Mouse (Mus musculus): ENCODE measurements around the gene F11r.
"Not testable (repeated sequence)": the region's sequence is repeated elsewhere in the genome, so short reads cannot be mapped to it uniquely, and the experiment has no call there.

The F11r gene

GRCm38 (mm10) chr1:171470896-171471295 is 33.6 kb downstream of the F11r start:
- peak; percentile 70 for DNase-seq (ENCODE audit: low read depth)

GRCm38 (mm10) chr1:171471452-171471851 is 34.1 kb downstream of the F11r start:
- DNase-seq (ENCODE audit: low read depth), result no peak

GRCm38 (mm10) chr1:171471941-171472340 is 34.6 kb downstream of the F11r start:
- DNase-seq (ENCODE audit: low read depth), result not testable (repeated sequence)

- no peak for DNase-seq (ENCODE audit: low read depth)
Observed at GRCm38 (mm10) chr1:171473506-171473905, 36.2 kb downstream of the F11r start.

- no peak for DNase-seq (ENCODE audit: low read depth)
Observed at GRCm38 (mm10) chr1:171473920-171474640, 36.7 kb downstream of the F11r start.

- DNase-seq (ENCODE audit: low read depth), result no peak
Observed at GRCm38 (mm10) chr1:171477123-171477522, 39.8 kb downstream of the F11r start.

- no peak for DNase-seq (ENCODE audit: low read depth)
Observed at GRCm38 (mm10) chr1:171477758-171478545, 40.6 kb downstream of the F11r start.

- peak; percentile 44 for DNase-seq (ENCODE audit: low read depth)
Observed at GRCm38 (mm10) chr1:171478968-171479367, 41.6 kb downstream of the F11r start.

- no peak for DNase-seq (ENCODE audit: low read depth)
Observed at GRCm38 (mm10) chr1:171494241-171494640, 56.9 kb downstream of the F11r start.

- no peak for DNase-seq (ENCODE audit: low read depth)
Observed at GRCm38 (mm10) chr1:171495371-171495770, 58.0 kb downstream of the F11r start.

GRCm38 (mm10) chr1:171499856-171500255 is 62.5 kb downstream of the F11r start:
- no peak for DNase-seq (ENCODE audit: low read depth)

- DNase-seq (ENCODE audit: low read depth), result no peak
Observed at GRCm38 (mm10) chr1:171501016-171501610, 63.8 kb downstream of the F11r start.

- DNase-seq (ENCODE audit: low read depth), result peak; percentile 15
Observed at GRCm38 (mm10) chr1:171501636-171502080, 64.3 kb downstream of the F11r start.

- peak; percentile 80 for DNase-seq (ENCODE audit: low read depth)
Observed at GRCm38 (mm10) chr1:171502388-171503249, 65.3 kb downstream of the F11r start.

- DNase-seq (ENCODE audit: low read depth), result peak; percentile 83
Observed at GRCm38 (mm10) chr1:171503250-171503591, 65.9 kb downstream of the F11r start, which contains the start of gene Alyref2. Gene Alyref2 (plus strand): TSS chr1:171503478.

- DNase-seq (ENCODE audit: low read depth), result peak; percentile 15
Observed at GRCm38 (mm10) chr1:171503592-171504291, 66.4 kb downstream of the F11r start.

- DNase-seq (ENCODE audit: low read depth), result no peak
Observed at GRCm38 (mm10) chr1:171504586-171504985, 67.3 kb downstream of the F11r start.

GRCm38 (mm10) chr1:171513234-171513633 is 75.9 kb downstream of the F11r start:
- no peak for DNase-seq (ENCODE audit: low read depth)

GRCm38 (mm10) chr1:171513760-171514159 is 76.4 kb downstream of the F11r start:
- DNase-seq (ENCODE audit: low read depth), result no peak
